Mouse (Mus musculus) CH12.LX (cell line): Measurements from ENCODE around the gene Ush2a.

ENCODE experiments used
- BHLHE40 ChIP-seq: IDR thresholded peaks from 2 replicates; pipeline ENCODE4 v1.6.1; 2011; ENCODE audit warnings: mild to moderate bottlenecking, low read depth, low read length, improper control_type of control experiment
- CHD2 ChIP-seq: IDR thresholded peaks from 2 replicates; pipeline ENCODE4 v1.6.1; 2011; ENCODE audit warnings: low read length, improper control_type of control experiment
- CTCF ChIP-seq, 2 experiments: IDR thresholded peaks in 1 of 2; conservative IDR thresholded peaks in 1 of 2; 2 replicates each; pipeline ENCODE4 v1.5.1; 2011 to 2012; ENCODE audit warnings: low read depth in 2 of 2, low read length in 2 of 2, improper control_type of control experiment in 1 of 2, inconsistent platforms in 1 of 2, mild to moderate bottlenecking in 1 of 2, moderate library complexity in 1 of 2
- ETS1 ChIP-seq: conservative IDR thresholded peaks from 2 replicates; pipeline ENCODE4 v1.6.1; 2012; ENCODE audit warnings: low read depth, mild to moderate bottlenecking, inconsistent platforms, low read length, improper control_type of control experiment, moderate library complexity
- MEF2A ChIP-seq: IDR thresholded peaks from 2 replicates; pipeline ENCODE4 v1.6.1; 2014; ENCODE audit warnings: low read depth, mild to moderate bottlenecking, inconsistent platforms, low read length, improper control_type of control experiment, borderline replicate concordance
- MXI1 ChIP-seq: IDR thresholded peaks from 2 replicates; pipeline ENCODE4 v1.6.1; 2011; ENCODE audit warnings: mild to moderate bottlenecking, low read depth, low read length, improper control_type of control experiment
- NELFE ChIP-seq: IDR thresholded peaks from 2 replicates; pipeline ENCODE4 v1.6.1; 2011; ENCODE audit warnings: low read depth, low read length, improper control_type of control experiment
- POLR2A ChIP-seq: IDR thresholded peaks from 2 replicates; pipeline ENCODE4 v1.6.1; 2011; ENCODE audit warnings: low read depth, mild to moderate bottlenecking, improper control_type of control experiment, low read length
- RCOR1 ChIP-seq: conservative IDR thresholded peaks from 2 replicates; pipeline ENCODE4 v1.6.1; 2012; ENCODE audit warnings: low read depth, mild to moderate bottlenecking, inconsistent platforms, low read length, improper control_type of control experiment
- TBP ChIP-seq: conservative IDR thresholded peaks from 2 replicates; pipeline ENCODE4 v1.6.1; 2011; ENCODE audit warnings: low read depth, low read length, improper control_type of control experiment
- ZC3H11A ChIP-seq: IDR thresholded peaks from 2 replicates; pipeline ENCODE4 v1.6.1; 2012; ENCODE audit warnings: low read depth, mild to moderate bottlenecking, inconsistent platforms, low read length, improper control_type of control experiment
- ZMIZ1 ChIP-seq: IDR thresholded peaks from 2 replicates; pipeline ENCODE4 v1.6.1; 2012; ENCODE audit warnings: low read depth, mild to moderate bottlenecking, inconsistent platforms, low read length, improper control_type of control experiment
- ZNF384 ChIP-seq: IDR thresholded peaks from 2 replicates; pipeline ENCODE4 v1.6.1; 2012; ENCODE audit warnings: low read depth, low read length, improper control_type of control experiment, inconsistent platforms

- TF ChIP-seq ZC3H11A (no peak), CTCF (conservative IDR thresholded peaks at IDR 0.05 in 1 of 2, IDR thresholded peaks at IDR 0.05 in 1 of 2; ENCODE audit: low read depth in 2 of 2, low read length in 2 of 2) (no peak), MEF2A (no peak), RCOR1 (no peak), ZNF384 (no peak), CHD2 (no peak), BHLHE40 (no peak), TBP (no peak), POLR2A (no peak), MXI1 (no peak), ZMIZ1 (no peak), ETS1 (no peak), NELFE (no peak)
These were observed 398.5 kb downstream of the Ush2a start for GRCm38 (mm10) chr1:188660339-188660738.
